Mouse (Mus musculus) E14TG2a.4 (cell line): ENCODE data around the gene Ift88.

Source experiments
- CTCF ChIP-seq: conservative IDR thresholded peaks from 2 replicates; pipeline ENCODE4 v1.5.1; 2014; ENCODE audit warnings: low read length
- NANOG ChIP-seq: IDR thresholded peaks from 2 replicates; pipeline ENCODE4 v1.6.1; 2014; ENCODE audit warnings: borderline replicate concordance, low read length, mixed read lengths

DNA sequence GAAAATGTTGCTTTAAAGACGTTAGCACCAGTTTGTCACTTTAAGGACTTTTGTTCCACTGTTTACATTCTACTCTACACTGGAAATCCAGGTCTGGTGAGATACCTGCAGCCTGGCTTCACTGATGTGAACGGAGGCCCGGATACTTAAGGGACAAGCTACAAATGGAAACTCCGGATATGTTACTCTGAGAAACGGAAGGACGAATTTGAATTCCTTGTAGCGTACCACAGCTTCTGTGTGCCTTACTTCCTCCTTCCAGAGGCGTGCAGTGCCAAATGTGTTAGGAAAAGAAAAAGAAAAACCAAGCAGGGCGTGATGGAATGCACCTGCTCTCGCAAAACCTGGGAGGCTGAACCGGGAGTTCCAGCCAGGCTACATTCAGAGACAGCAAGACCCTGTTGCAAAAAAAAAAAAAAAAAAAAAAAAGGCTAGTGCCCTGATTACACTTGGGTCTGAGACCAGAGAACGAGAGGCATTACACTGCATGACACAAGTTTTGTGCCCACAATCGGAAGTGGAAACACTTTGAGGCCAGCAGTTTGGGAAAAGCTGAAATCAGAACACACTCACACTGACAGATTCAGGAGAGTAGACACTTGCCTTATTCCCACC, 24.9 kb upstream of the Ift88 start:
- TF ChIP-seq CTCF: no peak
- no peak for TF ChIP-seq NANOG
